Mouse (Mus musculus): ENCODE measurements around the gene Sall1. TPM values are rescaled to one million over a fixed set of nuclear protein-coding genes. Genes with fewer than 3 reads are reported as not detected.

Sall1 gene
- polyA plus RNA-seq, 1 experiment from 2014 or later, result 1.1 TPM

DNA sequence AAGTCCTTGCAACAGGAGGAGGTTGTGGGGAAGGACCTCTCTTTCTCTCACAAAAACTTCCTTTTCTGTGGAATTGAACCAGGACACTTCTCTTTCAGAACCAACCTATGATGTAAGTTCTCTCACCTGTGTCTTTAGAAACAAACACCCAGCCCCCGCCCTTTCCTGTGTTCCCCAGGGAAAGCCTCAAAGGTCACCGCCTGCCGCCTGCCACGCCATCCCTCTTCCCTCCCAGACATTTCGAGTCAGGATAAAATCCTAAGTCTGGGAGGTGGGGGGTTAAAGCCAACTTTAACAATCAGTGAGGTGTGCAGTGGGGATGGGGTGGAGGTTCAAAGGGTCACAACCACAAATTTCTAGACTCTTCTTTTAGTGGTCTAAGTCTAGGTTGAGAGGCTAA lies 52.8 kb downstream of the Sall1 start:
- H3K4me2 ChIP-seq (replicated peaks), result no peak overlapping the region
- H3K9ac ChIP-seq, result no peak overlapping the region
- no peaks in the 10 kb centered on the region for H3K36me3 ChIP-seq
- H3K4me1 ChIP-seq, result no peaks in the 10 kb centered on the region
- H3K4me3 ChIP-seq (replicated peaks), result no peak overlapping the region
- H3K27me3 ChIP-seq, result no peaks in the 10 kb centered on the region
- no peak overlapping the region for H3K27ac ChIP-seq (replicated peaks)
- 66% methylated on average over 5 of the region's 5 CpGs for WGBS
- no peaks in the 10 kb centered on the region for H3K9me3 ChIP-seq (replicated peaks)
- no peak for ATAC-seq (ENCODE audit: insufficient number of reproducible peaks, low FRiP score, low TSS enrichment, low read depth)

DNA sequence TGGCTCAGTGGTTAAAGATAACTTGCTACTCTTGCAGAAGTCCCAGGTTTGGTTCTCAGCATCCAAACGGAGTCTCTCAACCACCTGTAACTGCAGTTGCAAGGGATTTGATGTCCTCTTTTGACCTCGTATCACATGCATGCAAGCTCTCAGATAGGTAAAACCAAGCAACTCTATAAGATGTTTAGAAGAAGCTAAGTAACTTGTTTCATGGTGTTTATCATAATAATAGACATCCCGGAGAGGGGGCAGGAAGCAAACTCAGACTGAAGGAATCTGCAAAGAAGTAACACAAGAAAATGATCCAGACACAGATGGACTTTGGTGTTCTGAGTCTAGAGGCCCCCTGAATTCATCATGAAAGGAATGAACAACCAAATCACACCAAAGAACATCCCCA lies 55.0 kb downstream of the Sall1 start:
- 88% methylated on average over 3 of the region's 3 CpGs for WGBS
- H3K4me3 ChIP-seq (replicated peaks), result no peak overlapping the region
- H3K36me3 ChIP-seq, result no peaks in the 10 kb centered on the region
- no peak overlapping the region for H3K9ac ChIP-seq
- no peak overlapping the region for H3K27ac ChIP-seq (replicated peaks)
- no peaks in the 10 kb centered on the region for H3K9me3 ChIP-seq (replicated peaks)
- no peaks in the 10 kb centered on the region for H3K4me1 ChIP-seq
- ATAC-seq (ENCODE audit: insufficient number of reproducible peaks, low FRiP score, low TSS enrichment, low read depth), result no peak
- H3K27me3 ChIP-seq, result no peaks in the 10 kb centered on the region
- H3K4me2 ChIP-seq (replicated peaks), result no peak overlapping the region

DNA sequence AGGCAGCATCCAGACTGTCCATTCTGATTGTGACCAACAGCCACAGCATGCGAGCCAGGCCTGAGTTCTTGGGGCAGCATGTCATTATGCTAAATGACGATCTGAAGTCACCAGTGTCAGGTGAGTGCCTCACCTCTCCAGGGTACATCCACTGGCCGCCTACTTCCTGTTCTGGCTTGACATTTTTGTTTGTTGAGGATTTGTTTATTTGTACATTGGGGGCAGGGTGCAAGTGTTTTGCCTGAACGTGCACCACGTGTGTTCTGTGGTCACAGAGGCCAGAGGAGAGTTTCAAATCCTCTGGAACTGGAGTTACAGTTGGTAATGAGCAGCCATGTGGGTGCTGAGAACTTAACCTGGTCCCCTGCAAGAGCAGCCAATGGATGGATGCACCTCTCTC lies 60.5 kb downstream of the Sall1 start:
- no peak overlapping the region for H3K27ac ChIP-seq (replicated peaks)

More for the DNA sequence above, 60.5 kb downstream of the Sall1 start:
- H3K36me3 ChIP-seq, result no peaks in the 10 kb centered on the region
- no peak overlapping the region for H3K4me3 ChIP-seq (replicated peaks)
- H3K9me3 ChIP-seq (replicated peaks), result no peaks in the 10 kb centered on the region
- no peaks in the 10 kb centered on the region for H3K4me1 ChIP-seq
- H3K9ac ChIP-seq, result no peak overlapping the region
- ATAC-seq (ENCODE audit: insufficient number of reproducible peaks, low FRiP score, low TSS enrichment, low read depth), result no peak
- no peak overlapping the region for H3K4me2 ChIP-seq (replicated peaks)
- WGBS, result 70% methylated on average over 5 of the region's 5 CpGs
- H3K27me3 ChIP-seq, result no peaks in the 10 kb centered on the region

Small RNA genes lying within 50 kb of the gene (microRNA-seq; reads per million reads assigned to microRNA genes)
- not detected for gene Mir8110 (ENCODE audit: borderline number of aligned reads)
